Mouse (Mus musculus) E14TG2a.4 (cell line): ENCODE measurements around the gene Btnl4.

ENCODE experiments used
- H3K27me3 ChIP-seq: 2 replicates; pipeline ENCODE4 v1.6.1; 2014; ENCODE audit warnings: low read length, control low read depth; ENCODE audit not compliant: insufficient read depth
- H3K36me3 ChIP-seq: 2 replicates; pipeline ENCODE4 v1.6.1; 2014; ENCODE audit warnings: low read length, control low read depth; ENCODE audit not compliant: insufficient read depth
- H3K4me1 ChIP-seq: replicated peaks from 2 replicates; pipeline ENCODE4 v1.6.1; 2014; ENCODE audit warnings: low read depth, low read length, control low read depth
- H3K4me3 ChIP-seq: replicated peaks from 2 replicates; pipeline ENCODE4 v1.5.1; 2014; ENCODE audit warnings: mild to moderate bottlenecking, low read length
- H3K9me3 ChIP-seq: 2 replicates; pipeline ENCODE4 v1.6.1; 2014; ENCODE audit warnings: low read length, control low read depth
- CTCF ChIP-seq: conservative IDR thresholded peaks from 2 replicates; pipeline ENCODE4 v1.5.1; 2014; ENCODE audit warnings: low read length
- NANOG ChIP-seq: IDR thresholded peaks from 2 replicates; pipeline ENCODE4 v1.6.1; 2014; ENCODE audit warnings: borderline replicate concordance, low read length, mixed read lengths
- POU5F1 ChIP-seq: IDR thresholded peaks from 2 replicates; pipeline ENCODE4 v1.6.1; 2014; ENCODE audit warnings: low read length, borderline replicate concordance

Btnl4 gene

GRCm38 (mm10) chr17:34441990-34442389 is 35.1 kb downstream of the Btnl4 start:
- Histone ChIP-seq H3K4me3 (no peak overlapping the region), H3K9me3 (no peaks in the 10 kb centered on the region), H3K36me3 (no peaks in the 10 kb centered on the region), H3K4me1 (peaks cover 25% of the 10 kb centered on the region), H3K27me3 (no peaks in the 10 kb centered on the region)
- TF ChIP-seq CTCF (no peak), NANOG (no peak), POU5F1 (no peak)

- Histone ChIP-seq H3K4me1 (peaks cover 25% of the 10 kb centered on the region), H3K36me3 (no peaks in the 10 kb centered on the region), H3K4me3 (no peak overlapping the region), H3K27me3 (no peaks in the 10 kb centered on the region), H3K9me3 (no peaks in the 10 kb centered on the region)
- TF ChIP-seq CTCF (peak; percentile 76), NANOG (no peak)
Measured at GRCm38 (mm10) chr17:34439795-34440194, 37.3 kb downstream of the Btnl4 start.

GRCm38 (mm10) chr17:34438588-34438987 is 38.5 kb downstream of the Btnl4 start:
- Histone ChIP-seq H3K4me3 (no peak overlapping the region), H3K36me3 (no peaks in the 10 kb centered on the region), H3K9me3 (no peaks in the 10 kb centered on the region), H3K27me3 (no peaks in the 10 kb centered on the region), H3K4me1 (peaks cover 25% of the 10 kb centered on the region)
- TF ChIP-seq POU5F1 = no peak
- no peak for TF ChIP-seq NANOG
- TF ChIP-seq CTCF = no peak

- no peaks in the 10 kb centered on the region for H3K36me3 ChIP-seq
- H3K27me3 ChIP-seq = no peaks in the 10 kb centered on the region
- no peaks in the 10 kb centered on the region for H3K9me3 ChIP-seq
- TF ChIP-seq NANOG = no peak
- TF ChIP-seq POU5F1 = no peak
- no peak for TF ChIP-seq CTCF
- no peak overlapping the region for H3K4me3 ChIP-seq
- peaks cover 25% of the 10 kb centered on the region for H3K4me1 ChIP-seq
Measured at GRCm38 (mm10) chr17:34437606-34438005, 39.5 kb downstream of the Btnl4 start.

- no peaks in the 10 kb centered on the region for H3K27me3 ChIP-seq
- no peaks in the 10 kb centered on the region for H3K9me3 ChIP-seq
- TF ChIP-seq CTCF = no peak
- TF ChIP-seq NANOG = no peak
- no peak for TF ChIP-seq POU5F1
- no peak overlapping the region for H3K4me3 ChIP-seq
- H3K36me3 ChIP-seq = no peaks in the 10 kb centered on the region
- H3K4me1 ChIP-seq = peaks cover 25% of the 10 kb centered on the region
Measured at GRCm38 (mm10) chr17:34437120-34437519, 40.0 kb downstream of the Btnl4 start.

- 0 out of 2 replicates have a peak, but pooled peaks cover under 1% of the 10 kb centered on the region for H3K27me3 ChIP-seq
- H3K4me3 ChIP-seq = no peak overlapping the region
- H3K9me3 ChIP-seq = no peaks in the 10 kb centered on the region
- no peaks in the 10 kb centered on the region for H3K4me1 ChIP-seq
- TF ChIP-seq CTCF = no peak
- no peak for TF ChIP-seq POU5F1
- TF ChIP-seq NANOG = no peak
- no peaks in the 10 kb centered on the region for H3K36me3 ChIP-seq
Measured at GRCm38 (mm10) chr17:34427597-34427996, 49.5 kb downstream of the Btnl4 start.

GRCm38 (mm10) chr17:34420014-34420413 is 57.1 kb downstream of the Btnl4 start:
- Histone ChIP-seq H3K4me3 (no peak overlapping the region), H3K36me3 (no peaks in the 10 kb centered on the region), H3K9me3 (no peaks in the 10 kb centered on the region), H3K4me1 (no peaks in the 10 kb centered on the region), H3K27me3 (0 out of 2 replicates have a peak, but pooled peaks cover 2% of the 10 kb centered on the region)
- no peak for TF ChIP-seq CTCF
